Mouse (Mus musculus): ENCODE results near the gene Tctex1d2.

DNA sequence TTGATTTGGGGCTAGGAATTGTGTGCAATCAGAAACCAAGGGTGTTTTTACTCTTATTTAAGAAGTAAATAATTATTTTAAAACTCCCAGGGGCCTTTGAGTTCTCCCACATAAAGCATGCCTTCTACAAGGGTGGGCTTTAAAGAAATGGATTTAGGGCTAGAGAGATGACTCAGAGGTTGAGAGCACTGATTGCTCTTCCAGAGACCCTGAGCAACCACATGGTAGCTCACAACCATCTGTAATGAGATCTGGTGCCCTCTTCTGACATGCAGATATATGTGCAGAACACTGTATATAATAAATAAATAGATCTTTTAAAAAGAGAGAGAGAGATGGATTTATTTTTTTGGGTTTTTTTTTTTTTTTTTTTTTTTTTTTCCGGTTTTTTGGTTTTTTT is 45.4 kb downstream of the Tctex1d2 start:
- TF ChIP-seq GATA1 (IDR thresholded peaks at IDR 0.05; ENCODE audit: low read length) (no peak), TAL1 (IDR thresholded peaks at IDR 0.05; ENCODE audit: low read length) (no peak)
